Mouse (Mus musculus): Measurements from ENCODE around the gene Hif1an. TPM values are rescaled to one million over a fixed set of nuclear protein-coding genes. Genes with fewer than 3 reads are reported as not detected.

Gene Hif1an
- 26.0 and 26.6 TPM in 2 replicates for polyA plus RNA-seq (2012; rRNA removed)

GRCm38 (mm10) chr19:44562652-44563206, at the start of gene Hif1an:
Hif1an (plus strand) TSS chr19:44562850.

GRCm38 (mm10) chr19:44545321-44546041, 17.2 kb upstream of the Hif1an start, which contains the start of gene Sec31b:
Sec31b (minus strand) TSS chr19:44545864.

GRCm38 (mm10) chr19:44552731-44553130, 9.9 kb upstream of the Hif1an start, which contains the start of gene Gm20538:
Gm20538 (minus strand) TSS chr19:44552831.

GRCm38 (mm10) chr19:44554861-44555590, 7.6 kb upstream of the Hif1an start, which contains the start of gene Ndufb8:
Ndufb8 (minus strand) TSS chr19:44555440.

Other genes starting within 250 kb of the Hif1an start
- gene Scd4, start 229.8 kb upstream of the Hif1an start, polyA plus RNA-seq (2012; rRNA removed) = 0.16 TPM in 2 replicates
- 20.1 and 20.5 TPM in 2 replicates for gene Scd1, start 155.0 kb upstream of the Hif1an start, polyA plus RNA-seq (2012; rRNA removed)
- gene Wnt8b, start 69.4 kb upstream of the Hif1an start, polyA plus RNA-seq (2012; rRNA removed) = 0.41 and 0.64 TPM in 2 replicates
- gene Sec31b, start 17.0 kb upstream of the Hif1an start, polyA plus RNA-seq (2012; rRNA removed) = 0.21 and 0.33 TPM in 2 replicates
- gene Gm20538, start 10.0 kb upstream of the Hif1an start, polyA plus RNA-seq (2012; rRNA removed) = not detected in 2 replicates
- gene Ndufb8, start 7.4 kb upstream of the Hif1an start, polyA plus RNA-seq (2012; rRNA removed) = 480 and 491 TPM in 2 replicates
- gene Pax2, start 193.2 kb downstream of the Hif1an start, polyA plus RNA-seq (2012; rRNA removed) = 0.25 and 1.3 TPM in 2 replicates